Mouse (Mus musculus): ENCODE data around the gene Cdh22. TPM values are rescaled to one million over a fixed set of nuclear protein-coding genes. Genes with fewer than 3 reads are reported as not detected.

The Cdh22 gene
- polyA plus RNA-seq (2012; rRNA removed), result 5.7 and 9.5 TPM in 2 replicates

DNA sequence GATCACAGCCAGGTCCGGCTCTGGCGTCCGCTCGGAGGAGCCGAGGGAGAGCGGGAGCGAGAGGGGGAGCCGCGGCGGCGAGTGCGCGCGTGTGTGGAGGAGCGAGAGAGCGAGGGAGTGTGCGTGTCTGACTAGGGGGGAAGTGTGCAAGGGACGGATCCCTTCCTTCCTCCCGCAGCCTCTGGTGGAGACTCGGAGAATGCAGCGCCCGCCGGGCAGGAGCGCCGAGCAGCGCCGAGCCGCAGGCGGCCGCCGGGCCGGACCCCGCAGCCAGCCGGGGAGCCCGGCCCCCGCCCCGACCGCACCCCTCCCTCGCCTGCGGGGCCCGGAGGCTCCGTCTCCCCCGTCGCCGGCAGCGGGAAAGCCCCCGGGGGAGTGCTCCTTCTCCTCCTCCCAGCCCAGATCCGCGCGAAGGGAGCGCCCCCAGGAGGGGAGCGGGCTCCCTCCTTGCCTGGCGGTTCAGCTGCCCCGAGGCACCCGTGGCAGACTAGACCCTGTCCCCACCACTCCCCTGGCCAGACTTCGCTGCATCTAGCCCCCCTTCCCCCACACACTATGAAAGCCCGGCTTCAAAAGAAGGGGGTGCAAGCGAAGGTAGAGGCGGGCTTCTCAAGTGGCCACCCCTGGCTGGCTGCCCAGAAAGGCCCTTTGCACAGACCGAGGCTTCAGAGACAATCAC is at the start of gene Cdh22:
Cdh22 (minus strand) TSS at position 241 of the 679 bp plus-strand sequence.

DNA sequence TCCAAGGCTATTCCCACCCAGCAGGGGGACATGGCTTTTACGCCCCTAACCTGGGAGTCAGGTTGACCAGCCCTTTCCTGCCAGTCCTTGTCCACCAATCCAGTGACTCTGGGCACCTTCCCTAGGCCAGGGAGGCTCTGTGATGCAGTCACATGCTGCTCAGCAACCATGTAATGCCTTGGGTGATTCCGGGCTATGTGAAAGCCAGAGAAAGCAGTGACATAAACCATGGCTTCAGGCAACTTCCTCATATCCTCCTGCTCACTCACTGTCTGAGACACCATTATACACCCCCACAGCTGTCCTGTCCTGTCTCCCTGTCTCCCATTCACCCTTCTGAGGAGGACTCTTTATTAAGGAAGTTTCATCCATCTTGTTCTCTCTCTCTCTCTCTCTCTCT is 144.0 kb downstream of the Cdh22 start, which contains the start of gene 1700025C18Rik:
1700025C18Rik (minus strand) TSS at position 101 of the 400 bp plus-strand sequence.

Other genes starting within 250 kb of the Cdh22 start
- gene Ncoa5, start 200.0 kb downstream of the Cdh22 start, polyA plus RNA-seq (2012; rRNA removed), result 89.9 and 97.7 TPM in 2 replicates
- 7.3 and 10.2 TPM in 2 replicates for gene Cd40, start 179.2 kb downstream of the Cdh22 start, polyA plus RNA-seq (2012; rRNA removed)
- gene 1700025C18Rik, start 144.1 kb downstream of the Cdh22 start, polyA plus RNA-seq (2012; rRNA removed), result not detected in 2 replicates
- gene Slc35c2, start 53.0 kb upstream of the Cdh22 start, polyA plus RNA-seq (2012; rRNA removed), result 26.0 and 44.2 TPM in 2 replicates
- gene Elmo2, start 91.6 kb upstream of the Cdh22 start, polyA plus RNA-seq (2012; rRNA removed), result 53.6 and 70.2 TPM in 2 replicates
- gene Zfp663, start 133.9 kb upstream of the Cdh22 start, polyA plus RNA-seq (2012; rRNA removed), result 4.6 and 6.1 TPM in 2 replicates
- 20.6 and 22.5 TPM in 2 replicates for gene Zfp334, start 153.4 kb upstream of the Cdh22 start, polyA plus RNA-seq (2012; rRNA removed)
- 0.07 and 0.10 TPM in 2 replicates for gene Ocstamp, start 165.6 kb upstream of the Cdh22 start, polyA plus RNA-seq (2012; rRNA removed)
- 0.66 and 0.67 TPM in 2 replicates for gene Slc13a3, start 238.4 kb upstream of the Cdh22 start, polyA plus RNA-seq (2012; rRNA removed)